Mouse (Mus musculus): ENCODE results near the gene Dpp8.
"Not testable (repeated sequence)": the region's sequence is repeated elsewhere in the genome, so short reads cannot be mapped to it uniquely, and the experiment has no call there.

Gene Dpp8

DNA sequence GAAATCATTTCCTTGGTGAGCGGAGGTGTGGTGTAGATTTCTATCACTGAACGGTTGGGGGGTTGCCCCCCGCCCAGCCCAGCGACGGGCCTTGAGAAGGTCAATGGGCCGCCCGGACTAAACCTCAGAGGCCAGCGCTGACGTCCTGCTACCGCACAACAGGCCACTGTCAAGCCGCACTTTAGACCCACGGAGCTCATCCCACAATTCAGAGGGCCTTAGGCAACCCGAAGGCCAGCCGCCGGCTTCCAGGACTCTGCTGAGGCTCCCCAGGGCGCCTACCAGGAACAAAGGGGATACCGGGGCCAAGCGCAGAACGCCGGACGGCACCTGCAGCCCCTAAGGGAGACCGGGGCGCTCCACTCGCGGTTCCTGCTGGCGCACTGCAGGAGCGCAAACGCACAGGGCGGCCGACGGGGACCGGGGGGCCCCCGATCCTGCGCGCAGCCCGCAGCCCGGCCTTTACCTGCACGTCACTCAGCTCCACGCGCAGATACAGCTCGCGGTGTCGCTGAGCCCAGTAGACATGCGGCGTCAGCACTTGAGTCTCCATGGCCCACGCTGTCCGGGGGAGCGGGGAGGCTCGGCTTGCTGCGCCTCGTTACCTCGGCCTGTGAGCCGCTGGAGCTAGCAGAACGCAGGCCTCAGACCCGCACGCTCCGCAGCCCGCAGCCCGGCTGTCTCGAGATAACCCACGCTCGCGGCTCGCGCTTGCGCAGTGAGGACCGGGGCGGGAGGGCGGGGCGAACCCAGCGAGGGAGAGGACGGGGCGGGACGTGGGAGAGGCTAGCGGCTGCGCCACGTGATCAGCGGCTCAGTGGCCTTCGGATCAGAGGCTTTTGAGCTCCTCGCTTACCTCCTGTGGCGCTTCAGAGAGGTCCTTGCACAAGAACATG lies 11.0 kb upstream of the Dpp8 start, which contains the start of gene Hacd3:
Gene Hacd3 (minus strand): TSS at position 703 of the 896 bp plus-strand sequence.
- peak; percentile 93 to 96 for DNase-seq (ENCODE audit: inconsistent age in 2 of 2, low spot score in 1 of 2)

- DNase-seq (ENCODE audit: inconsistent age in 2 of 2, low spot score in 1 of 2): no peak
These were observed 10.2 kb upstream of the Dpp8 start for GRCm38 (mm10) chr9:65021887-65022579.

DNA sequence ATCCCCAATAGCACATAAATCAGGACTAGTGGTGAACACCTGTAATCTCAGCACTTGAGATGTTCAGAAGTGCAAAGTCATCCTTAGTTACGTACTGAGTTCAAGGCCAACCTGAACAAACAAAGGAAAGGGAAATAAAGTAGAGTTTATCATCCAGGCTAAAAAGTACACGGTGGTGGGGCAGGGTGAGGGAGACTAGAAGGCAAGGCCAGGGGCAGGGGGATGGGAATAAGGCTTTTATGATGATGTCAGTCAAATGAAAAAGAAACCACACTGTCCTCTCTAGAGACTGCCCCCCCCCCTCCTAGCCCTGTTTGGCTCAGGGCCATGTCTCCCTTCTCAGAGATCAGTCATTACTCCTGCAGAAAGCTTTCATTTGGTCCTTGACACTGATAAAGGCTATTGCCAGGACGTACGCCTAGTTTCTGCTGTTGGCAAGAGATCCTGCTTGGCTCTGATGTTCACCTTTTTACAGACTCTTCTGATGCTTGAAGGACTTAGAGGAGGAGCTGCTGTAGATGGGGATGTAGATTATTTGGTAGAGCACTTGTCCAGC lies 9.6 kb upstream of the Dpp8 start:
- DNase-seq (ENCODE audit: inconsistent age in 2 of 2, low spot score in 1 of 2): peak; percentile 84 to 93

- DNase-seq (ENCODE audit: inconsistent age in 2 of 2, low spot score in 1 of 2): peak in 1 of 2 experiments; percentile 36
These were observed 8.8 kb upstream of the Dpp8 start for GRCm38 (mm10) chr9:65023447-65023846.

DNA sequence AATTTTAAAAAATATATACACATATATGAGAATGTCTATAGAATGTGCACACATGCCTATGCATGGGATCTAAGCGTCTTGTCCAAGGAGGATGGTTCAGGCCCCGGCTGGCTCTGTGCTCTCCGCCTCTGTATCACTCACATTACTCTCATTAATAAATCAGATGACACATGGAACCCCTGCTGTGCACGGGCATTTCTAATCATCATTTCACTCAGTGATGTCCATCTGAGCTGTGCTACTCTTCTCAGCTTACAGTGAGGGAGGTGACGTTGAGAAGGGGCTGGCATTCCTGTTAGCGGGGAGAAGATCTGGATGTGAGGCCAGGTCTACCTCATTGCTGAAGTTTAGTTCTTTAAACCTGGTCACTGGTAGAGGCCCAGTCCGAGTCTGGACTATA lies 5.0 kb upstream of the Dpp8 start:
- no peak for DNase-seq (ENCODE audit: inconsistent age in 2 of 2, low spot score in 1 of 2)

DNA sequence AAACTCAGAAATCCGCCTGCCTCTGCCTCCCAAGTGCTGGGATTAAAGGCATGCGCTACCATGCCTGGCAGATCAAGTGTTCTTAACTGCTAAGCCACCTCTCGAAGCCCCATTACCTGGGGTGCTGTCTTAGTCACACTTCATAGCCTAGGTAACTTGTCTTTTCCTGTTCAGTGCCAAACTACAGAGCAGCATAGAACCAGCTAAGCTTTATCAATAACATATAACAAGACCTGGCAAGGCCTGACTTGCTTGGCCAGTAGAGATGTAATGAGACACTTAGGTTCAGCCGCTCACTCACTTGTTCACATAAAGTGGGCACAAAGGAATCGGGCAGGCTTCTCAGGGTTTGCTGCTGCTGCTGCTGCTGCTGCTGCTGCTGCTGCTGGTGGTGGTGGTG lies 3.9 kb upstream of the Dpp8 start:
- no peak for DNase-seq (ENCODE audit: inconsistent age in 2 of 2, low spot score in 1 of 2)

GRCm38 (mm10) chr9:65031355-65031754 lies 859 bp upstream of the Dpp8 start:
- DNase-seq (ENCODE audit: inconsistent age in 2 of 2, low spot score in 1 of 2): peak in 1 of 2 experiments; percentile 46

- DNase-seq (ENCODE audit: inconsistent age in 2 of 2, low spot score in 1 of 2): no peak
These were observed 333 bp upstream of the Dpp8 start for GRCm38 (mm10) chr9:65031894-65032268.

- DNase-seq (ENCODE audit: inconsistent age in 2 of 2, low spot score in 1 of 2): peak in 1 of 2 experiments; percentile 74
These were observed 4.2 kb downstream of the Dpp8 start for GRCm38 (mm10) chr9:65036456-65036855.

- no peak for DNase-seq (ENCODE audit: inconsistent age in 2 of 2, low spot score in 1 of 2)
These were observed 4.6 kb downstream of the Dpp8 start for GRCm38 (mm10) chr9:65036861-65037260.

DNA sequence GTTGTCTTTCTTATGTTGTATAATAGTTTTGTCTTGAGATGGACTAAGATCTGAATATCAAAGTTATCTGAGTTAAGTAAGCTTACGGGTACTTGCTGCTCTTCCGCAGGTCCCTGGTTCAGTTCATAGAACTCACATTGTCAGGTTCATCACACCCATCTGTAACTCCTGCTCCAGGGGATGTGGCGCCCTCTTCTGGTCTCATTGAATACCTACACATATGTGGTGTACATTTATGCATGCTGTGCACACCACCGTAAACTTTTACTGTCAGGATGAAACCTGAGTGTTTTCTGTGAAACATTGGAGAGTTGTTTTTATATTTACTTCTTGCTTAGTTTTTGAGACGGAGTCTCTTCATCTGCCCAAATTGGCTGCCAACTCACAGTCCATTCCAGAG lies 9.2 kb downstream of the Dpp8 start:
- no peak for DNase-seq (ENCODE audit: inconsistent age in 2 of 2, low spot score in 1 of 2)

DNA sequence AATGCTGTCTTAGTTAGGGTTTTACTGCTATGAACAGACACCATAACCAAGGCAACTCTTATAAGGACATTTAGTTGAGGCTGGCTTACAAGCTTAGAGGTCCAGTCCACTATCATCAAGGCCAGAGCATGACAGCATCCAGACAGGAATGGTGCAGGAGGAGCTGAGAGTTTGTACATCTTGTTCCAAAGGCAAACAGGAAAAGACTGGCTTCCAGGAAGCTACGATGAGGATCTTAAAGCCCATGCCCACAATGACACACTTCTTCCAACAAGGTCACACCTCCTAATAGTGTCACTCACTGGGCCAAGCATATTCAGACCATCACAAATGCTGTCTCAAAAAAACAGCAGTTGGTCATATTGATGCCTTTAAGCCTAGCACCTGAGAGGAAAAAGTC lies 14.8 kb downstream of the Dpp8 start:
- DNase-seq (ENCODE audit: inconsistent age in 2 of 2, low spot score in 1 of 2): no peak

- no peak for DNase-seq (ENCODE audit: inconsistent age in 2 of 2, low spot score in 1 of 2)
These were observed 17.2 kb downstream of the Dpp8 start for GRCm38 (mm10) chr9:65049422-65049821.

DNA sequence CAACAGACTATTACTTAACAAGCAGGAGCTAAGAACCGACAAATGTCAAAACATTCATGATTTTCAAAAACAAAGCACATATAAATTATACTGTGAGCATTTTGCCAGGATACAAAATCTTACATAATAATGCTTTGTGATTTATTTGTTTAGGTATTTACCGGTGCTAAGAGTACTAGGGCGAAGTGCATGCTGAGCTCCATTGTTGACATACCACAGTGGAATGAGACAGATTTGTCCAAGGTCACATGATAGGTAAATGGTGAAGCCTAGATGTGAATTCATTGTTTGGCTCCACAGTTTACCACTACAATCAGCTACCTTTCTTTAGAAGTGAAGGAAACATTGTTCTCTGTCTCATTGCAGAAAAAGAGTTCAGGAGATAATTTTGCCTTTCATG lies 18.8 kb downstream of the Dpp8 start:
- no peak for DNase-seq (ENCODE audit: inconsistent age in 2 of 2, low spot score in 1 of 2)

DNA sequence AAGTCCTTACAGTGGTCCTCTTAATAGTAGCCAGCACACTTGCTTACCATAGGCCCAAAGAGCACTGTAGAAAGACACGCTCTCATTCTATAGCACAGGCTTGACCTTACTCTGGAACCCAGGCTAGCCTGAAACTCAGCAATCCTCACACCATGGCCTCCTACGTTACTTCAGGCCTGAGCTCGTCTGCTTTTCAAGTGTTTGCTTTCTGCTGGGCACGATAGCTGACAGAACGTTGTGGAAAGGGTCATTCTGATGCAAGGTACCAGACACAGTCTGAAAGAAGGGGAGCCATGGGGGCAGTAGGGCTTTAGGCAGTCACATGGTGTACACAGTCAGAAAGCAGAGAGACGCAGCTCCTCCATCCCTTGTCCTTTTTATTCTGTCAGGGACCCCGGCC lies 32.0 kb downstream of the Dpp8 start:
- DNase-seq (ENCODE audit: inconsistent age in 2 of 2, low spot score in 1 of 2): no peak

DNA sequence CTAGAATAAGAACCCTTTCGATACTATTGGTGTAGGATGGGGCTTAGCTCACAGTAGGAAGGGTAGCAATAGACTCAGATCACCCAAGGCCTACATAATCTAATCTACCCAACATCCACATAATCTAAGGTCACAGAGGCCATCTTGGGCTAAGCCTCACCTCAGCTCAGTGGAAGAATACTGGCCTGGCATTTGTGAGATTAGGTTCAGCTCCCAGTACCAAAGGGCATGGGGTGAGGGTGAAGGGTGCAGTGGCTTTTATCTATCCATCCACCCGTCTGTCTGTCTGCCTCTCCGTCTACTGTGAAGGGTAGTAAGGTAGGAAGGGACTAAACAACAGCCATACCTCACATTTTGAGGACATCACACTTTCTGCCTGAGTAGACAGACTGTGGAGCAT lies 38.4 kb downstream of the Dpp8 start:
- no peak for DNase-seq (ENCODE audit: inconsistent age in 2 of 2, low spot score in 1 of 2)

DNA sequence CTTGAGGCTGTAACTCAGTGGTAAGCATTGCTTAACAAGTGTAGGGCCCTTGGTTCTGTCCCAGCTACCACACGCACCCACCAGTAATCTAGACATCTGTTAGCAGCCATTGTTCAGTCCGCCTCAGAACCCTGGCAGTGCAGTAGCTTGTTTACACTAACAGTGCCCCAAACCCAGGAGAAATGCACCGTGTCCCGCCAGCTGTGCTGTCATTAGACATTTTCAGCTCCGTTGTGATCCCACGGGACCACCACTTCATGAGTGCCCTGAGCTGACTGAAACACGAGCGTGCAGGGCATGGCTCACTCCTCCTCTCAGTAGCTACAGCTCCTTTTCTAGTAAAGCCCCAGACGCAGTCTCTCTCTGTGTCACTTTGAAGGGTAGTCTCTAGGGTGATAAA lies 41.3 kb downstream of the Dpp8 start:
- DNase-seq (ENCODE audit: inconsistent age in 2 of 2, low spot score in 1 of 2): no peak

DNA sequence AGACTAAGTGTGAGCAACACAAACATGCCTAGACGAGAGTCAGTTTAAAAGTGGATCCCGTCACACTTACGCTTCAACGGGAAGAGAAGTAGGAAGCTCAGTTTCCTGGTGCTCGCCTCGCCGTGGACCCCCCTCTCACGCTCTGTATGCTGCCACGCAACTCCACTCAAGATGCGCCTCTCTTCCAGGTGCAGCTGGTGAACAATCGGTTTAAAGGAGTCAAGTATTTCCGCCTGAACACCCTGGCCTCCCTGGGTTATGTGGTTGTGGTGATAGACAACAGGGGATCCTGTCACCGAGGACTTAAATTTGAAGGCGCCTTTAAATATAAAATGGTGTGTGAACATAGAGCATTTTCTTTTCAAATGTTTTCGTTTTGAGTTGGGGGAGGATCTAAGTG lies 42.0 kb downstream of the Dpp8 start:
- DNase-seq (ENCODE audit: inconsistent age in 2 of 2, low spot score in 1 of 2): no peak

DNA sequence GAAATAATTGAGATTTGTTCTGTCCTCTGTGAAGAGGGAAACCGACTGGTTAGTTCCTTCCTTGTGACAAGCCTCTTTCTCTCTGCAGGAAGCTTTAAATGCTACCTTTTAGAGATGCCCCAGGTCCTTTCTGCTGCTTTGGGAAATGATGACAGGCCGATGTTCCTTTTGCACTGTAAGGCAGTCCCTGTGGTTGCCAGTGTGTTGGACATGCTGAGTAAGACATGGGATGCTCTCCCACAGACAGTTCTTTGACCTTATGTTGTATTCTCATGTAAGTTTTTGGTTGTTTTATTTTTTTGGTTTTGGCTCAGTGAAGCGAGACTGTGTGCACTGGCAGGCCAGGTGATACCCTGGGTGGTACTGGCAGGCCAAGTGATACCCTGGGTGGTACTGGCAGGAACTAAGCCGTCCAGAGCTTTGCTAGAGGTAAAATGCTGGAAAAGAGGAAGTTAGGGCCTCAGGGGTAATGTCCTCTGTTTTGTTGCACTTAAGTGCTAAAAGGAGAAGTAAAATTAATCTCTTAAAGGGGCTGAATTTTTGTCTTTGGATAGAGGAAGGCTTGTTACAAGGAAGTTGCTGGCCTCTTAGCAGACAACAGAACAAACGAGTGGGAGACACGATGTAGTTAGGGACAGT lies 42.8 kb downstream of the Dpp8 start:
- DNase-seq (ENCODE audit: inconsistent age in 2 of 2, low spot score in 1 of 2): no peak

- DNase-seq (ENCODE audit: inconsistent age in 2 of 2, low spot score in 1 of 2): peak; percentile 85 to 87
These were observed 45.3 kb downstream of the Dpp8 start for GRCm38 (mm10) chr9:65077536-65077935.

GRCm38 (mm10) chr9:65080141-65080540 lies 47.9 kb downstream of the Dpp8 start:
- DNase-seq (ENCODE audit: inconsistent age in 2 of 2, low spot score in 1 of 2): not testable (repeated sequence)

All from adrenal gland, adult (tissue).